Mouse (Mus musculus) layer of hippocampus, adult 18-20 months (tissue): Measurements from ENCODE around the gene Galnt6. TPM values are rescaled to one million over a fixed set of nuclear protein-coding genes. Genes with fewer than 3 reads are reported as not detected.
"Not testable (repeated sequence)": the region's sequence is repeated elsewhere in the genome, so short reads cannot be mapped to it uniquely, and the experiment has no call there.

ENCODE experiments used
- DNase-seq, 2 experiments: peaks; one replicate each; pipeline ENCODE4 v3.0.0; 2022; ENCODE audit warnings: low spot score in 2 of 2
- long read RNA-seq: library from polyadenylated mRNA; stranded (forward); transcript quantifications from one replicate; pipeline ENCODE4 v2.0.0, GENCODE M21; 2021
- total RNA-seq, 2 experiments: library from RNA; stranded (reverse); gene quantifications; 2 replicates each; pipeline ENCODE4 v1.2.3; 2021

Gene Galnt6
- 10 to 100 TPM in 1 of 2 experiments, 1 to 10 TPM in 1; 8.9 to 11.4 TPM for total RNA-seq
- long read RNA-seq, transcript Galnt6-201 (12 exons, 3,798 nt) = major isoform, 16 of 28 reads
- long read RNA-seq, partial matches to known transcripts = 5 of 28 reads
- long read RNA-seq, other reads (novel, unspliced or antisense) = 3 of 28 reads

DNA sequence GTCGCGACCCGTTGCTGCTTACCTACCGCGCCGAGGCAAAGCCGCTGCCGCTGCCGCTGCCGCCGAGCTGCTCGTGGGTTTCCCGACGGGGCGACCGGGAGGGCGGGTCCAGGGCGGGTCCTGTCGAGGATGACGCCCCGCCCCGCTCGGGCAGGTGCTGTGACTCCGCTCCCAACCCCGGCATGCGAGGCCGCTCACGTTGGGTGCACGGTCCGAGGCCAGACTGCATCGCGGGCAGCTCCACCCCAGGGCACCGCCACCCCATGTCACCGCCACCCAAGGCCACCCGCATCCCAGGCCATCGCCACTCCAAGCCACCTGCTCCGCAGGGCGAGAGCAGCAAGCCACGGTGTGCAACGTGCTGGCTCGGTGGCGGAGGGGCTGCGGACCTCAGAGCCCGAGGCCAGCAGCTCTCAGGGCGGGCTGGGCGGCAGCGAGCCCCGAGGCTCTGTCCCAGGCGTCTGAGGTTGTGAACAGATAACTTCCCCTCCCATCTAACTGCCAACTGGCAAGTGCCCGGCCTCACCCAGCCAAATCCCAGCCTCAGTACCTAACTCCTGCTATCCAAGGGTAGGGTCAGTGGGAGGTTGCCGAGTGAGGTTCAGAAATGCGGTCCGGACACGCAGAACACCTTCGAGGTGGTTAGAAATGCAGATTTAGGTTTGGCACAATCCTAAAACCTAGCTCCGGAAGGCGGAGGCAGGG, at the start of gene Galnt6:
Gene Galnt6 (minus strand): TSS at position 96 of the 705 bp plus-strand sequence.
- no peak for DNase-seq

DNA sequence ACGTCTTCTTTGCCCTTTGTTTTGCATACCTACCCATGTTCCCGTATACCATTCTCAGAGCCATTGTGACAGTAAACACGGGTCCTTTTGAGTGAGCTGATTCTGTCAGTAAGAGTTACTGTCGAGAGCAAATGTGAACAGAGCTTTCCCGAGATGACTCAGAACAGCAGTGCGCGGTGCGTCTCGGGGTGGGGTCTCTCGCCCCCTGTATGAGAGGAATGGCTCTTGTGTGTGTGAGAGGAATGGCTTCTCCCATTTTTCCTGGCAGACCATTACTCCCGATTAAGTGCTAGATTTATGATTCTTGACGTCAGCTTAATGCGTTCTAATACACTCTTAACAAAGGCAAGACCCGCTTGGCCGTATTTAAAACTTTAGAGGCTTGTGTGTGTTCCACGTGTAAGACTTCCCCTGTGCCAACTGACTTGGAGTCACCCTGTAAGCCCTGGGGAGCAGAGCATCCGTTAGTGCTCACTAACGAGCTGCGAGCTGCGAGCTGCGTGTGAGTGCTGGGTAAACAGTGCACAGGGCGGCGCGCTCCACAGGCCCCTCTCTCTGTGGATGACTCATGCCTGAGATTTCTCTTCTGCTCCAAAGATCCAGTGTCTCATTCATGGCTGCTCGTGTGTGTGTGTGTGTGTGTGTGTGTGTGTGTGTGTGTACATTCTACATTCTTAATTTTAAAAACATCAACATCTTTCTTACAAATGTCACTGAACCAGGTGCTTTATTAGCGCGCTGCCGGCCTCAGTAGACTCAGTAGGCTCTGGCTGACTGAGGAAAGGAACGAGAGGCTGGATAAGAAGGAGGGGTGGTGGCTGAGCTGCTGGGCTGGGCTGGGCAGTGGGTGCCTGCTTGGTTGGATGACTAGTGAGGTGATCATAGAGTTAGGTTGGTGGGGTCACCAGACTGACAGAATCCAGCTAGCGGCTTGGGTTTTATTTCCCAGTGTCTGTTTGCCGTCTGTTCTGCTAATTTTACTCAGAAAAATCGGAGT, 48.1 kb upstream of the Galnt6 start:
- peak in 1 of 2 experiments; percentile 74 for DNase-seq

DNA sequence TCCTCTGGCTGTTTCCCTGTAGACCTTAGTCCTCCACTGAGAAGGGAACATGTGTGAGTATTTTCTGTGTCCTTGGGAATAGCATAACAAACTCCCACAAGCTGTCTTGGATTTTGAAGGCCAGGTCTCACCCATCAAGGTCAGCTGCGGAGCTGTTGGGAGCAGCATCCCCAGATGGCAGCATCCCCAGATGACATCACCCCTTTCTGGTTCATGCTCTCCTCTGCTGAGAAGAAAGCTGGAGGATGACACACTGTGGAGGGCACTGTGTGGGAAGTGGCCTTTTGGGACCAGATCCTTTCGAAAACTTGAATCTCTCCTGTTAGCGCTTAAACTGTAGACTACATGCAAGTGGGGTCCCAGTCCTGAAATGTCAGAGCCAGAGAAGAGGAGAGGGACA, 47.2 kb upstream of the Galnt6 start:
- DNase-seq = no peak

DNA sequence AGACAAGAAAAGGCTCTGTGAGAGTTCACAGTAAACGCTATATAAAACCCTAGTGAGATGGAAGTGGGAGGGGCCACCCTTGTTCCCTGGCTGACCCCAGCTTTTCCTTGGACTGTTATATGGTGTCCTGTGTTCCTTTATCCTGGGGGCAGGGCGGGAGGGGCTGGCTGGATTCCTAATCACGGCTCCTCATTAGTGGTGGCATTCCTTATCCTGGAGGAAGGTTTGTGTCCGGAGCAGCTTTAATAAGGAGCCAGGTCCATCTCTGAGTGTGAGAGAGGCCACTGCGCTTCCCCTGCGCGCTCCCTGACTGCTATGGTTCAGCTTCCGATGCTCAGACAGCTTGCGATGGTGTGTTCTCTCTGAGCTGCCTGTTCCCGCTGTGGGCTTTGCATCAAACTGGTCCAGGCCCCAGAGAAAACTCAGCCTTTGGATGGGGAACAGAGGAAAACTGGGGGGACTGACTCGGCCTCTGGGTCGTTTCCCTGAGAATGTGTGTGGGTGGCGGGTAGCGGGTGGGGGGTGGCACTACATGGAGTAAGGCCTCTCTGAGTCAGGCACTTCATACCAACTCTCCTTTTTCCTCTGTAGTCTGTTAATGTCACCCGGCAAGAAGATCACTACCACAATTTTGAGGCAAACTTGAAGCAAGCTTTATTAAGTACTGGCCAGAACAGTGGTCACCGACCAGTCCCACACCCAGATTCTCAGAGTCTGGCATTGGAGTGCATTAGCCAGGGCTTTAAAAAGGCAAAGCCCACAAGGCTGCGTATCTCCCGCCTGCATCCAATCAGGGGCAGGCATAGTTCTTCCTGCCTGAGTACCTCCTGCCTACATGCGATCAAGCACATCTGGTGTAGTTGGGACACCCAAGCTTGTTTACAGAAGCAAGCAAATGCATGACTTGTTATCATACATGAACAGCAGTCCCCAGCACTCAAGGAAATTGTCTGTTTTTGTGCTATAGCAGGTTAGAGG, 46.3 kb upstream of the Galnt6 start:
- DNase-seq = no peak

DNA sequence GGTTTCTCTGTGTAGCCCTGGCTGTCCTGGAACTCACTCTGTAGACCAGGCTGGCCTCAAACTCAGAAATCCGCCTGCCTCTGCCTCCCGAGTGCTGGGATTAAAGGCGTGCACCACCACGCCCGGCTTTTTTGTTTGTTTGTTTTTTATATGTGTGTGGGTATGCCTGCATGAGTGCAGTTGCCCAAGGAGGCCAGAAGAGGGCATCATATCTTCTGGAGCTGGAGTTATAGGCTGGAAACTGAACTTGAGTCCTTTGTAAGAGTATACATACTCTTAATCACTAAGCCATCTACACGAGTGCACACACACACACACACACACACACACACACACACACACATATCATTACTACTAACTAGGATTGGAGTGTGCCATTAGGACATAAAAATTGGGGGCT, 44.7 kb upstream of the Galnt6 start:
- DNase-seq = not testable (repeated sequence)

DNA sequence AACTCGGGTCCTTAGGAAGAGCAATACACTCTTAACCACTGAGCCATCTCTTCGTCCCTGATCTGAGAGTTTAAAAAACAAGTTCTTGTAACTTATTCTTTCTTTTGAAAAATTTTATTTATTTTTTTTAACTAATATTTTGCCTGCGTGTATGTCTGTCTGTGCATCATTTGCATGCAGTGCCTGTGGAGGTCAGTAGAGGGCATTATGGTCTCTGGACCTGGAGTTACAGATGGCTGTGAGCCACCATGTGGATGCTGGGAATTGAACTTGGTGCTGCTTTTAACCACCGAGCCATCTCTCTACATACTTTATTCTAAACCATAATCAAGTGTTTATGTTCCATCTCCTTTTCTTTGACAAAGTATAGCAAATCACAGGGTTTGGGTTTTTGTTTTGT, 43.5 kb upstream of the Galnt6 start:
- DNase-seq = no peak

DNA sequence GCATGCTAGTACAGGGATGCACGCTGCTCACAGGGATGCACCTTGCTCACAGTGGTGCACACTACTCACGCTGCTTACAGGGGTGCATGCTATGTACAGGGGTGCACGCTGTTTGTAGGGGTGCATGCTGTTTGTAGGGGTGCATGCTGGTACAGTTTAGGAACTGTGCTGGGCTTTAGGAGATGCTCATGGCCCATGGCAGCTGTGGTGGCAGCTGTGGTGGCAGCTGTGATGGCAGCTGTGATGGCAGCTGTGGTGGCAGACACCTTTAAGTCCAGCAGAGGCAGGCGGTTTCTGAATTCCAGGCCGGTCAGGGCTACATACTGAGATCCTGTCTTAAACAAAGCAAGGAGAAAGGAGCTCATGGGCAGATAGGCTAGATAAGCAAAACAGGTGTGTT, 41.2 kb upstream of the Galnt6 start:
- no peak for DNase-seq

DNA sequence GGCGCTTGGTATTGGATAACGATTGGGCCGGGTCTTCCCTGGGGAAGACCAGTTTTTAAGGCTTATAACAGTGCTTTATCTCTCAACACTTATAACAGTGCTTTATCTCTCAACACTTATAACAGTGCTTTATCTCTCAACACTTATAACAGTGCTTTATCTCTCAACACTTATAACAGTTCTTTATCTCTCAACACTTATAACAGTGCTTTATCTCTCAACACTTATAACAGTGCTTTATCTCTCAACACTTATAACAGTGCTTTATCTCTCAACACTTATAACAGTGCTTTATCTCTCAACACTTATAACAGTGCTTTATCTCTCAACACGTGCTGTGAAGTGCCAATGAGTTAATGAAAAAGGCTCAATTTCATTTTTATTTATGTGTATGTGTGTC, 39.8 kb upstream of the Galnt6 start:
- DNase-seq = not testable (repeated sequence)

DNA sequence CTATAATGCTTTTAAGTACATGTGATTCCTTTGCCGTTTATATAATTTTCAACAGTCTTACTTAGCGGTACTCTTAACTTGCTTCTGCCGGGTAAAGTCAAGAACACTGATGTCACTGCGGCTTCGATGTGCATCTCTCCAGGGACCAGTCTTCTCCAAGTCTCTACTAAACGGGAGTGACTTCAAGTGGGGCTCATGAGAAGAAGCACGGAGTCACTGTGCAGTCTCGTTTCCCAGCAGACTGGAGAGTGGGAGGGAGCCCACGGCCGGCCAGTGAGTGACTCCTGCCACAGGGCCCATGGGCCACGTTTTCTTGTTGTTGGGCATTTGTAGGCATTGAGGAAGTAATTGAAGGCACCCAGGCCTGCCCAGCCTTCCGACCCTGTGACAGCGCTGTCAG, 38.7 kb upstream of the Galnt6 start:
- DNase-seq = no peak

DNA sequence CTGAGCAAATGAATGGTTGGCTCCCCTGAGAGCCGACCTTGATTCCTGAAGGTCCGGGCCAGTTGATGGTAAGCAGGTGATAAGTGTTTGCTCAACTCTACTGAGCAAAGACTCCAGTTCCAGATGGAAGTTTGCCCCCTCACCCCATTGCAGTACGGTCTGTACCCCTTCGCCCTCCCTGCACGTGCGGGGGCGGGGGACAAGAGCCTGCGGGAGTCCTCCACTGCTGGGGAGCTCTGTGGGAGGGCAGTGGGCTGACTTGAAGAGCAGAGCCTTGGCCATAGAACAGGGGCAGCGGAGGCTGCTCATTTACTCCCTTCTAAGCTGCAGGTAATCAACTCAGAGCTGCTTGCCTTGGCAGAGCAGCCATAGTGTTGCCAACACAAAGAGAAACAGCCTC, 37.6 kb upstream of the Galnt6 start:
- no peak for DNase-seq

DNA sequence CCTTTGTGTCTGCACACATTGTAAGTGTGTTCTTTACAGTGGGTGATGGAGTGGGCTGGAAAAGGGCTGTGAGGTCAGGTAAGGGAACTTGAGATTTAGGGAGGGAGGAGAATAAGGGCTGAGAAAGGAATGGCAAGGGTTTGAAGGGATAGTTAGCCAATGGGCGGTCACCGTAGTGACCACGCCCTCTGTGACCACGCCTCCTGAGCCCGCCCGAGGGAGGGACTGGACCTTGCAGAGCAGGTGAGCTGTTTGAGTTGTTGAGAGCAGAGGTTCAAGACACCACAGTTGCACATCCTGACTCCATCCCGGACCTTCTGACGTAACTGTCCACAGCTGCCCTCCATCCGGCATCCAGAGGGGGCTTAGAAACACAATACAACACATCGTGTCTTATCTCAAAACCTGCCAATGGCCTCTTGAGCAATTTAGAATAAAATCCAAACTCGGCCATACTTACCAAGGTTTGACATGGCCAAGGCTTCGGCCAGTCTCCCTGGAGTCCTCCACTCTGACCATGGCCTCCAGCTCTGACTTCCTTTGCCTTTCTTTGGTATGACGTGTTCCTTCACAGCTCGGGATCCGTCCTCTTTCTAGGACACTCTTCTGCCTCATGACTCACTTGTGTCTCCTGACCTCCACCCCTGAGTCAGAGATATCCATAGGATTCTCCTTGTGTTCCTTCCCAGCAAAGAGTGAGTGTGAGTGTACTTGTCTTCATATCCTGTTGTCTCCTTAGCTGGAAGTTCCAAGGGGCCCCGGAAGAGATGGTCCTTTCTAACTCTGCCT, 35.2 kb upstream of the Galnt6 start:
- DNase-seq = no peak

DNA sequence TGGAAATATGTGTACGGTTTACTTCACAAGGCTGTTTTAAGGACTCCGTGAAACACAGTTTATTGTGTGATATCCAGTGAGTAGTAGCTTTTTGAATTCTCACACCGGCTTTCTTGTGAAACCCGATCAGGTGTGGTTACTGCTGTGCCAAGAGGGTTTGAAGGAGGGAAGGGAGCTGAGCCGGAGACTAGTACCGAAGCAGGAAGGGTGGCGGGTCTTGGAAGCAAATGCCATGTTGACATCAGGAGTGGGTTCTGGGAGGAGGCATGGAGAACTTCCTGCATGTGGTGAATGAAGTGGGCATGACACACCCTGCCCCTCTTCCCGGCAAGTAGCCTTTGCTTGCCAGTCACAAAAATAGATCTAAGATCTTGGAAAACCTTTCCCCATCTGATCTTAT, 33.5 kb upstream of the Galnt6 start:
- peak in 1 of 2 experiments; percentile 19 for DNase-seq

DNA sequence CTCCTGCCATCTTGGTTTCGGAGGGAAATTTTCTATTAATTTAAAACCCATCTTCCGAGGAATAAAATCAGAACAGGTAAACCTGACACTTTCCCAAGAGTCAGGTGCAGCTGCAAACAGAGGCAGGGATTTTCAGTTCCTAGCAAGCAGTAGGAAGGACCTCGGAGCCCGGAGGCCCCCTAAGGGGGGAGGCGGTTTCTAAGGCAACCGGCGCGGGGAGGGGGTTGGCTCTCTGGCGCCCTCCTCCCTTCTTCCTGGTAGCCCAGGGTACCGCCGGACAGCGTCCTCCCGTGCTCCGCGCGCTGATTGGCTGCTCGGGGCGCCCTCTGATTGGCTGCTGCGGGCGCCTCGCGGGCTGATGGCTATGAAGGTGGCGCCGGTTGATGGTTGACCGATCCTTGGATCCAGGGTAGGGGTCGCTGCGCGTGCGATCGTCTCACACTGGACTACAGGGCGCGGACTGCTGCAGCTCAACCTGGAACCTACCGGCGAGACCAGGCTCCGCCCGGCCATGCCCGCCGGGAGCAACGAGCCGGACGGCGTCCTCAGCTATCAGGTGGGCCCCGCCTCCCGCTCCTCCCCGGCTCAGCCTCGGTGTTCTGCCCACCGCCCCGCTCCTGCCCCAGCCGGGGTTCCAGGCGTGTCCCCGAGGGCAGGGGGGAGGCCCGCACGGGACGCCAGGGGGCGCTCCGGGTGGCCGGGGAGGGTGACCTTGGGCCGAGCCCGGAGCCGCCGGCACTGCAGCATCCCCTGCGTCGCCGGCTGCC, 32.4 kb upstream of the Galnt6 start, which contains the start of gene Slc4a8:
Gene Slc4a8 (plus strand): TSS at position 329 of the 767 bp plus-strand sequence.
- DNase-seq = peak; percentile 94 to 96

DNA sequence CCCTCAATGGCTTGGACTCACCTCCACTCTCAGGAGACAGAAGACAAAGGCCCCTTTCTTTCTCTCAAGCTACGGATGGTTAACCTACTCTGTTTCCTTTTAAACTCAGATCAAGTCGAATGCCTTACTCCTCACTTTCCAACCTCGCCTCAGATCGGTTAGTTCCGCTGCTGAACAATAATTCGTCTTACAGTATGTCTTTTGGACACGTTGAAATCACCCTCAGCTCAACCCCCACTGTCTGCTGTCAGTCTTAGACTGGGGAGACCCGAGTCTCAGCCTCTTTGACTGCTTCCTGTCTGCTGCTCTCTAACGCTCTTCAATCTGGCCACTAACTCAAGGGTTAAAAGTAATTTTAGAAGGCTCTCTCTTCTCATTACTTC, 31.9 kb upstream of the Galnt6 start:
- no peak for DNase-seq

DNA sequence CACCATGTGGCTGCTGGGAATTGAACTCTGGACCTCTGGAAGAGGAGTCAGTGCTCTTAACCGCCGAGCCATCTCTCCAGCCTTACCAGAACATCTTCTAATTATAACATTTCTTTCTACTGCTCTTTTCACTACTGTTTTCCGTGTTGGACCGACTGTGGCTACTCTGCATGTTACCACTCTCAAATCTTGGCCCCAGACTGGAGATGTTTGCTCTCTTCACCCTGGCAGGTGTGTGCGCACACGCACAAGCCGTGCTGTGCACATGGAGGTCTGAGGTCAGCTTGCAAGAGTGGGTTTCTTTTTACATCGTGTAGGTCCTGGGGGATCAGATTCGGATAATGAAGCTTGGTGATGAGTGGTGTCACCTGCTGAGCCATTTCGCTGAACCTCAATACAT, 30.1 kb upstream of the Galnt6 start:
- no peak for DNase-seq

DNA sequence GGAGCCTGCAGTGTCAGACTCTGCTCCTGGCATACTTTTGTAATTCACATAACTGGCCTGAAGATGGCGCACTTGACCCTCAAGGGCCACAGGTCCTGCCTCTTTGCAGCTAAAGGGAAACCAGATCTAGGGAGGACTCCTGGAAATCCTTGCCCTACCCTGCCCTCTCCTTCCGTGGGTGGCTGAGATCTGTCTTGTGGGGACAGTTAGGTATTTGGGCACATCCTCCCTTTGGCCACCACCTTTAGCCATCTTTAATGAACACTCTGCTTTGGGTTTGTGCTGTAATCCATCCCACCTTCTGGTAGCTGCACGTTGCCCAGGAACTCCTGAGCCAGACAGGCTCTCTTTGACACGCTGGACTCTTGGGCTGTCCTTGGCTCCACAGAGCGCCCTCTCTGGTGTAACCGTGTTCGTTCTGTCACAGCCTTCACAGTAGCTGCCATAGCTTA, 28.4 kb upstream of the Galnt6 start:
- peak in 1 of 2 experiments; percentile 77 for DNase-seq

DNA sequence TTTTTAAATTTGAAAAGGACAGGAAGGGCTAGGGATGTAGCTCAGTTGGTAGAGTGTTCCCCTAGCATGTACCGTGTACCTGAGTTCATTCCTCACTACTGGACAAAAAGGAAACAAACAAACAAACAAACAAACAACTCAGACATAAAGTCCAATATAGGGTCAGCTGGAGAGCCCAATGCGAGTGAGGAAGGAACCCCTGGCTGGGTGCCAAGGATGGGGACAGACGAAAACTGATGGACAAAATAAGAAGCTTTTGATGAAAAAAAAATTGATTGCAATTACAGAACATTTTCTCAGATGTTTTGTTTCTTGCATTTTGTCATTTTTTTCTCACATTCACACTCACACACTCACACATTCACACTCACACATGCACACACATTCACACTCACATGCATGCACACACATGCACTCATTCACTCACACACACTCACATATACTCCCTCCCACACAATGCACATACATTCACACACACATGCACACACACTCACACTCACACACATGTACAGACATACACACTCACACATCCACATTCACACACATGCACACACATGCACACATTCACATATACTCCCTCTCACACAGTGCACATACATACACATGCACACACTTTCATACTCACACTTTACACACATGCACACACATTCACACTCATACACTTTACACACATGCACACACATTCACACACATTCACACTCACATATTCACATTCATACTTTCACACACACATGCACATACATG, 26.9 kb upstream of the Galnt6 start:
- DNase-seq = no peak

DNA sequence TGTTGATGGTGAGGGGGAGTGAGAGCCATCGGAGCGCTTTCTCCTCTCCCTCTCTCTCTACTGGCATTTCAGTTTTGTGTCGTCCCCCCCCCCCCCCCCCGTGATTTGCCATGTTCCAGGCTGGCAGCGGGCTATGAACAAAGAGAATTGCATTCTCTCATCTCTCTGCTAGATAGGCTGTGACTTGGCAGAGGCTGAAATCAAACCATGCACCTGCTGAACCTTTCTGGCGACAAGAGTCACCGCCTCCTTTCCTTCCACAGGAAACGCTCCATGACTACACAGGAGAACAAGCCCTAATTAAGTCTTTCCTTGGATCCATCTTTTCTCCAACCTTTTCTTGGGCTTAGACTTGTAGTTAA, 26.3 kb upstream of the Galnt6 start:
- no peak for DNase-seq
